Mouse (Mus musculus) right cerebral cortex, postnatal 10 days (tissue): ENCODE measurements at regions not wholly inside any gene's neighbourhood (a gene's known extent, or its start where the extent isn't known, plus 50 kb on each side); places are given as distances from the start of the nearest gene placed in this dataset.

ENCODE experiments used
- DNase-seq, 2 experiments: peaks; one replicate each; pipeline ENCODE4 v3.0.0; 2021; ENCODE audit warnings: low spot score in 2 of 2

GRCm38 (mm10) chr1:127011901-127012300 lies 181.3 kb upstream of the Nckap5 start:
- peak; percentile 45 to 48 for DNase-seq

DNA sequence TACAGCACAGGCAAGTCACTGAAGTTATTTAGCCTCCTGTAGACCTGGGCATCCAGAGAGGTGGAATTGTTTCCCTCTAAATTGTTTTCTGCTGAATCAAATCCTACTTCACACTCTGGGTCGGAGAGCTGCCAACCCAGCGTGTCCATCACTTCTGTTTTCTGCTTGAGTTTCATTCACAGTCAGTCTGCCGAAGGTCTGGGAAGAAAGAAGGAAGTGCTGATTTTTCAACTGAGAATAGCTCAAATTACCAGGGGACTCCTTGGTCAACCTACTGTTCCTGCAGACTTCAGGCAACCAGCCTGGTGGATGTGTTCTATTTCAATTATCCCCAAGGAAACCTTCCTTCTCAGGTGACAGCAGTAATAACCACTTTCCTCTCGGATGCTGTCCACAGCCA lies 179.1 kb upstream of the Nckap5 start:
- DNase-seq: no peak

DNA sequence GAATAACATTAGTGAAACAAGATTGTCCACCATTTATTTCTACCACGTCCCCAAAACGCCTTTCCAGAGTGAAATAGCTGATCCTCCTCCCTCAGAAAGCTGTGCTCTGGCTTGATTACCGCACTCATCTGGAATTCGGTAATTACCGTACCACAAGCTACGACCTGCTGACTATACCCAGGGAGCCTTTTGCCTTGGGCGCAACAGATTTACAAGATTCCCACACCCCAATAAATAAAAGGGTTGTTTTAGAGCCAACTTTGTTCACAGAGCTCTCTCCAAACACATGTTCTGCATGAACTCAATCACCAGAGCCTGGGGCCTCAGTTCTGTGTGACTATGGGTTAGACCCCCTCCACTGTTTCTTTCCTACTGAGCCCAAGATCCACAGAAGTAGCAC lies 171.1 kb upstream of the Nckap5 start:
- no peak for DNase-seq

GRCm38 (mm10) chr1:126993061-126993640 lies 162.6 kb upstream of the Nckap5 start:
- peak; percentile 62 to 66 for DNase-seq

DNA sequence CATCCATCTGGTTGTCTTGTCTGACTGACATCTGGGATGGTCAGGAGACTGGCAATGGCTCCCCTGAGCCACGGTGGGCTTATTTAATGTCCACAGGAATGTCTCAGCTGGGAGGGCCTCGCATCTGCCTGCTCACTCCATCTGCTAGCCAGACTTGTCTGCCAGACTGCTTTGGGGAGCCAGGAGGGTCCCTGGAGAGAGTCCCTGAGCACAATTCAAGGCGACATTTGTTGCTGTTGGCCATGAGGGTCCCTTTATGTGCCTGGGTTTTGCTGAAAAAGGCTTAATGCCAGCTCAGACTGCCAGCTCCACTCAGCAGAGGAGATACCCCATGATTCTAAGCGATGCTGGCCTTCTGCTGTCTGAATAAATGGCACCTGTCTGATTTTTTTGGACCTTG lies 161.8 kb upstream of the Nckap5 start:
- DNase-seq: peak in 1 of 2 experiments; percentile 29

DNA sequence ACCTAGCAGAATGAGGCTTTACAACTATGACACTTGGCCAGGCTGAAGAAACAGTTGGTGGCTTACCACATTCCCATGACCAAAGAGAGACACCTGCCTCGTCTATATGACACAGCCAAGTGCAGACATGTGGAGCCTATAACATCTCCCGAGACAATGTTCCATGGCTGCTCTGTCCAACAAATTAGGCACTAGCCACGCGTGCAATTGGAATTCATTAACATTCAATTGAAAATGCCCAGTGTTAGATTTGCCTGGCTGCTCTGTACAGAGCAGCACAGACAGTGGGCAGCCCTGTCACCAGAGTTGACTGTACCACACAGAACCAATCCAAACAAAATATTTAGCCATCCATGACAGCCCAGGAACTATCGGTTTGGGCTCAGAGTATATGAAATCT lies 152.2 kb upstream of the Nckap5 start:
- no peak for DNase-seq

DNA sequence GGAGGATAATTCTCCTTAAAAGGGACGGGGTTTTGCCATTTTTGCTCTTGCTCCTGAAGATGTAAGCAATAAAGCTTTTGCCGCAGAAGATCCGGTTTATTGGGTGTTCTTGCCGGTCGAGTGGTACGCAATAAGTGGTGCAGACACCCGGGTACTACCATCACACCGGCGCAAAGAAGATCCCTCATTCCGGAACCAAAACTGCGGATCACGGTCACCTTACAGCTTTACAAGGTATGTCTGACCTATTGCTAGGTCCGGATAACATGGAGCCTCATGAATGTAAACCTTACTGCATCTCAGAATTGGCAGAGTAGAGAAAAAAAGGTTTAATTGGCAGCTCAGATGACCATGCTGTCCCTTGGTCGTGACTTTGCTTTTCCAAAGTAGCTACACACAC lies 149.7 kb upstream of the Nckap5 start:
- no peak for DNase-seq

- DNase-seq: no peak
These were observed 143.3 kb upstream of the Nckap5 start for GRCm38 (mm10) chr1:126973871-126974270.

DNA sequence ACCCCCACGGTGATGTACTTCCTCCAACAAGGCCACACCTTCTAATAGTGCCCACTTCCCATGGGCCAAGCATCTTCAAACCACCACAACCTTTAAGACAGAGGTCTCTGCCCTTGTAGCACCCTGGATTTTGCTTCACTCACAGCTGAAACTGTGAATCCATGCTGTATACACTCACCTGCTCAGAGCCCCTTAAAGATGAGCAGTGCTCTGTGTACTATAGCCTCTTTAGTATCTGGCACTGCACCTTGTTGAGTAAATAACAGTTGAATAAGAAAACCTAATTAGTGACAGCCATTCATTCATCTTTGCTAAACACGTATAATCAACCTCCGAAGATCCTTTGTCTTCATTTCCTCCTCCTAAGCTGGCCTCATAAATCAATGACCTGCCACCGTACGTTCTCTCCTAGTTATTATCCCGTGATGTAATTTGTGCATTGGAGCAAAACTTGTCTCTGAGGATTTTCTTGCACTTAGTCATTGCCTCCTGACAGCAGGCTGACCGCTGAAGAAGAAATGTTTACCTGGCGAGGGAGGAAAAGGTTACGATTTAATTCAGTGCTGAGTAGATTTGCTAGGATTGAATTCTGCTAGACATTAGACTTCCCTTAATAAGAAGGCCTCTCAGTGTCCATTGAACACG lies 141.3 kb upstream of the Nckap5 start:
- no peak for DNase-seq

- no peak for DNase-seq
These were observed 140.5 kb upstream of the Nckap5 start for GRCm38 (mm10) chr1:126971118-126971517.

GRCm38 (mm10) chr1:126966394-126966793 lies 135.8 kb upstream of the Nckap5 start:
- no peak for DNase-seq

- no peak for DNase-seq
These were observed 125.5 kb upstream of the Nckap5 start for GRCm38 (mm10) chr1:126955839-126956720.

DNA sequence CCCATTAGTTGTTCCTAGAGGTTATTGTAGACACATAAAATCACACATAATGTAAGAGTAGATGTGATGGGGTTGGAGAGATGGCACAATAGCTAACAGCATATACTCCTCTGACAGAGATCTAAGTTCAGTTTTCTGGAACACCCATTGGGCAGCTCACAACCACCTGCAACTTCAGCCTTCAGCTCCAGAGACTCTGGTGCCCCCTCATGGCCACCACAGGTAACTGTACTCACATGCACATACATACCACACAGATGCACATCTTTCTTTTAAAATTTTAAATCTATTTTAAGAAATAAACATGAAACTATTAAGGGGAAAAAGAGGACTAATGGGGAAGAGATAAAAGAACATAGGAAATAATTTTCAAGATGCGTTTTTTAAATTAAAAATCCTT lies 117.3 kb upstream of the Nckap5 start:
- DNase-seq: no peak

DNA sequence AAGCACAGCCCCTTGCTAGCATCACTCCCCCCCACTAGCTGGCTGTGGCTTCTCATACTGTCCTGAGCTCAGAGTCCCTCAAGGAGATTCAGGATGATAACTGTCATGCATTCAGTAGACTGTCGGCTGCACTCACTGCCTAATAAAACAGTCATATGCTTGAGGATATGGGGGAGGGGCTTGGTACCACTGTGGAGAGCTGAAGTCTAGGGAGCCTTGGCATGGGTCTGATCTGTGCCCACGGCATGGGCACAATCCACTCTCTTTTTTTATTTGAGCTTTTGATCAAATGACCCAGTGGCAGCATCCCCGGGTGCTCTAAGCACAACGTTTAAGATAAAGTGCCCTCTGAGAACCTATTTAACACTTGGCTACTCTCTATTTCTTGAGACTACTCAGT lies 102.1 kb upstream of the Nckap5 start:
- no peak for DNase-seq

- DNase-seq: peak; percentile 92 to 94
These were observed 101.2 kb upstream of the Nckap5 start for GRCm38 (mm10) chr1:126931754-126932153.

DNA sequence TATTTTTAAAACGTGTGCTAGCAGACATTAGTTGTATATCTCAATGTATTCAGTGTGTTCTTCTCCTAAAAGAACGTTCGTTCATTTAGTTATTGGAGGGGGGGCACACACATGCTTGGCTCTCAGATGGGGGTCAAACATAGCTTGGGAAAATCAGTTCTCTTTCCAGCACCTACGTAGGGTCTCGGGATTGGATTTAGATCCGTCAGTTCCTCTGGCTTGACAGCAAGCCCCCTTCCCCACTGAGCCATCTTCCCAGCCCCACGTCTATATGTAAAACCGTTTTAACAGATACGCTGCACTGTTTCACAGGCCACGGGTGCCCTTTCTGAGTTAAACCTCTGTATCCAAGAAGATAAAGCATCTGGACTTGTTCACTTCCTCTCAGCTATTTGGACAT lies 100.5 kb upstream of the Nckap5 start:
- DNase-seq: no peak

DNA sequence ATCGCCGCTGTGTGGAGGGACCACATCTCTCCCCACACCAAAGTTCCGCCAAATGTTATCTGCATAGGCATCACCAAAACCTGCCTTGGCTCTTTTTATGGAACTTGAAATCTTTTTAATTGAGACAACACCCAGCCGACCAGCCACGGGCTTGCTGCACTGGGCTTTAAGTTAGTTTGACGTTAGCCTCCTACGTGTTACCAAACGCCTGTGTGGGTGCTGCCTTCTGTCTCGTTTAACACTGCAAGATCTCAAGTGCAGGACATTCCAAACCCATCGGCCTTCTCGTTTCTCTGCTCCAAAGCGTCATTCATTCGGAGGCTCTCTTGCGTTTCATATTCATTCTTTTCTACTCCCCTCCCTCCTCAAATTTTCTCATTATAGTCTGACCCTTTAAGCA lies 100.0 kb upstream of the Nckap5 start:
- no peak for DNase-seq

DNA sequence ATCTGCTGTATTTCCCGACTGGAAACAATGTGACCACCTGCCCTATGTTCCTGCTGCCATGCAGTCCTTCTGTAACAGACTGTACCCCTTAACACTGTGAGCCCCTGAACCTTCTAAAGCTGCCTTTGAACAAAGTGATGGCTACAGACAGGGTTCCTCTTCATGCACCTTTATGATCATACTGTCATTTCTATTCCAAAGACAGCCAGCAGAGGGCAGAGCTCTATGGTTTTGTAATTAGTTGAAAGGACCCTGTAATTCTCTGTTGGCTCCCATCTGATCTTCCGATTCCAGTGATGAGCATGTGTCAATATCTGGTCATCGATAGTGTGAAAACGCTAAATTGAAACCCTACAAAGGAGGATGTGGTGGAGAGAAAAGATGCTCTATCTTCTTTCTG lies 99.1 kb upstream of the Nckap5 start:
- peak in 1 of 2 experiments; percentile 51 for DNase-seq

DNA sequence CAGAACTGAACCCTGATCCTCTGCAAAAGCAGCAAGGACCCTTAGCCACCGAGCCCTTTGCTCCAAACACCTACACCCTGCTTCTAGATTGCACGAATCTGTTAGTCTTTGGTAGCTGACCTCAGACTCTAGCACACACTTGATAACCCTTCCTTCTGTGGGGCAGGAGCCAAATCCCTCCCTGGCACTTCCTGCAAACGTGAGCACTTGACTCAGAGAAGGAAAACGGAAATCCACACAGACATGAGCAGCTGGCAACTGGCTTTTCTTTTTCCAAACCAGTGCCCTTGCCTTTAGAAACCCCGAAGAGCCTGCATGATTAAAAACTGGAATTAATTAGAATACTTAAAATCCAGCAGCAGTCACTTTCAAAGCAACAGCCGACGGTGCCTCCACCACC lies 97.6 kb upstream of the Nckap5 start:
- DNase-seq: no peak

GRCm38 (mm10) chr1:126925150-126926035 lies 94.8 kb upstream of the Nckap5 start:
- DNase-seq: peak; percentile 84 to 87

- no peak for DNase-seq
These were observed 93.4 kb upstream of the Nckap5 start for GRCm38 (mm10) chr1:126923981-126924380.

DNA sequence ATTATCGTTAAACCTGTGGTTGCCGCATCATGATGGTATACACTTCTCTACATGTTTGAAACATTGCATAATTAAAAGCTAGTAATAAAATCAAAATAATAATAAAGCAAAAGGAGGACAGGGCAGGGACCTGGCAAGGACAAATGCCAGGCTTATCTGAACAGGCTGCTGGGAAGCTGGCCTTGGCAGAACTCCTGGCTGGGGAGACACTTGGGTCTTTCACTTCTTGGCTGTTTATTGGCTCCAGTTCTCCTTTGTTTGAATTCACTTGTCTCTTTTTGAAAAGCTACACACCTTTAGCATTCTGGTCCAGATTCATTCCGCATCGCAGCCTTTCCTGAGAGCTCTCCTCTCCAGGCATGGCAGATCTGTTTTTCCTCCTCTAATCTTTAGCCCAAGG lies 91.6 kb upstream of the Nckap5 start:
- DNase-seq: no peak
